ENCODE assay signal across 7 mouse cellular contexts in genomic region chr10:43540442-43541152, GRCm38 (mm10). TPM values are rescaled to one million over a fixed set of nuclear protein-coding genes. Genes with fewer than 3 reads are reported as not detected.
DNase-seq lines count a peak whose midpoint lies in the region; ATAC-seq and TF ChIP-seq lines count a peak whose summit lies in the region.

Gene 1700021F05Rik (minus strand): TSS chr10:43540994.

- peak within 1 kb of the TSS; percentile 90 for H3K4me3 ChIP-seq in intestine, postnatal 0 days (ENCODE audit: low read depth, low read length)
- H3K4me3 ChIP-seq in midbrain, embryonic 12.5 days = peak within 1 kb of the TSS; percentile 92
- H3K4me3 ChIP-seq in small intestine, adult 2 months (ENCODE audit: low read depth, low read length) = peak within 1 kb of the TSS; percentile 96

- H3K27ac ChIP-seq in intestine, postnatal 0 days (ENCODE audit: low read depth, low read length) = peak within 1 kb of the TSS; percentile 88
- H3K27ac ChIP-seq in midbrain, embryonic 12.5 days (replicated peaks) = peak within 1 kb of the TSS; percentile 65
- peak within 1 kb of the TSS; percentile 67 for H3K27ac ChIP-seq in small intestine, adult 2 months (ENCODE audit: insufficient read depth, low read depth, low read length)

- H3K36me3 ChIP-seq in intestine, postnatal 0 days (ENCODE audit: control insufficient read depth, insufficient read depth) = no peaks in the 10 kb centered on the region; the same call in 1 of the 2 replicates
- peaks cover 9% of the 10 kb centered on the region; the same call in 1 of the 2 replicates for H3K36me3 ChIP-seq in midbrain, embryonic 12.5 days
- H3K36me3 ChIP-seq in small intestine, adult 2 months (ENCODE audit: control insufficient read depth, insufficient read depth, low read length) = peaks cover 4% of the 10 kb centered on the region

- WGBS in intestine, postnatal 0 days = under 1% methylated on average over 44 of the region's 56 CpGs
- under 1% methylated on average over 56 of the region's 56 CpGs for WGBS in midbrain, embryonic 12.5 days
- under 1% methylated on average over 52 of the region's 56 CpGs for whole genome bisulfite sequencing in small intestine, adult 2 months

- intact Hi-C loops in left cerebral cortex, postnatal 4 days (cut with DNase I) = no loop called here

- peak; percentile 96 for DNase-seq in adrenal gland, adult 2 months
- DNase-seq in embryo, embryonic 11.5 days (ENCODE audit: low read depth, low spot score) = peak; percentile 92
- peak; percentile 93 to 94 for DNase-seq in gastrocnemius, postnatal 4 days (ENCODE audit: low spot score in 2 of 2)
- peak; percentile 97 for DNase-seq in left cerebral cortex, postnatal 4 days

- peak within 1 kb of the TSS; percentile 90 for H3K9ac ChIP-seq in intestine, postnatal 0 days (ENCODE audit: low read depth, low read length)
- H3K9ac ChIP-seq in midbrain, embryonic 12.5 days (replicated peaks) = peak within 1 kb of the TSS; percentile 89

- H3K4me2 ChIP-seq in intestine, postnatal 0 days (replicated peaks; ENCODE audit: low read depth) = peak within 1 kb of the TSS; percentile 72
- H3K4me2 ChIP-seq in midbrain, embryonic 12.5 days (replicated peaks) = peak within 1 kb of the TSS; percentile 70

- H3K27me3 ChIP-seq in intestine, postnatal 0 days (replicated peaks; ENCODE audit: control insufficient read depth, insufficient read depth, low read length) = no peaks in the 10 kb centered on the region
- no peaks in the 10 kb centered on the region for H3K27me3 ChIP-seq in midbrain, embryonic 12.5 days
- H3K27me3 ChIP-seq in small intestine, adult 2 months (ENCODE audit: control insufficient read depth, insufficient read depth, low read length) = no peaks in the 10 kb centered on the region

- peak; percentile 97 for ATAC-seq in intestine, postnatal 0 days
- ATAC-seq in midbrain, embryonic 12.5 days (ENCODE audit: low FRiP score, low read depth) = peak; percentile 98

- 0 out of 2 replicates have a peak, but pooled peaks cover 3% of the 10 kb centered on the region for H3K4me1 ChIP-seq in intestine, postnatal 0 days (replicated peaks; ENCODE audit: control insufficient read depth, insufficient read depth, low read length)
- peaks cover 13% of the 10 kb centered on the region for H3K4me1 ChIP-seq in midbrain, embryonic 12.5 days
- H3K4me1 ChIP-seq in small intestine, adult 2 months (ENCODE audit: control insufficient read depth, insufficient read depth, insufficient read length, low read length) = no peaks in the 10 kb centered on the region; the same call in 1 of the 2 replicates

- TF ChIP-seq CTCF in intestine, postnatal 0 days (IDR thresholded peaks at IDR 0.05; ENCODE audit: low read depth) = peak; percentile 90
- peak; percentile 78 for TF ChIP-seq CTCF in small intestine, adult 2 months (IDR thresholded peaks at IDR 0.05; ENCODE audit: extremely low read depth, insufficient read length, insufficient replicate concordance, low read depth, low read length)

- TF ChIP-seq POLR2A in small intestine, adult 2 months (IDR thresholded peaks at IDR 0.05; ENCODE audit: low read depth, low read length) = peak; percentile 63

- H3K9me3 ChIP-seq in intestine, postnatal 0 days (ENCODE audit: control insufficient read depth) = no peaks in the 10 kb centered on the region
- no peaks in the 10 kb centered on the region for H3K9me3 ChIP-seq in midbrain, embryonic 12.5 days

RNA-seq across cellular contexts. Expression of gene 1700021F05Rik, which starts in this region (rescaled TPM):
- total RNA-seq in adrenal gland, adult 2 months (2021) = 10 to 100 TPM; 67.6 to 81.4 TPM
- 8.0 and 9.2 TPM in 2 replicates for polyA plus RNA-seq in adrenal gland, adult 2 months (2012; rRNA removed)
- total RNA-seq in gastrocnemius, postnatal 4 days (2021) = 10 to 100 TPM; 69.1 to 70.4 TPM
- 54.7 and 57.3 TPM in 2 replicates for polyA plus RNA-seq in intestine, postnatal 0 days (2015; fragmentation: Nextera tagmentation; extraction: Ambion mirVana)
- 10 to 100 TPM; 45.2 to 52.1 TPM for total RNA-seq in left cerebral cortex, postnatal 4 days (2021)
- 59.1 and 62.8 TPM in 2 replicates for polyA plus RNA-seq in midbrain, embryonic 12.5 days (2016; fragmentation: Nextera tagmentation; extraction: Ambion mirVana)
- 5.1 and 5.3 TPM in 2 replicates for polyA plus RNA-seq in small intestine, adult 2 months (2012; rRNA removed)

Comparison
In these comparisons a context has a peak if more than half of its experiments do, and no peak if none do; other contexts are left out.
1. Peak in every context shown above with its lines: DNase-seq, ATAC-seq, H3K4me3 ChIP-seq and H3K27ac ChIP-seq.